Mouse (Mus musculus) kidney, postnatal 25 days (tissue): ENCODE results near the gene Dnah9.

Experiments used
- DNase-seq, 2 experiments: peaks; one replicate each; pipeline ENCODE4 v3.0.0; 2021; ENCODE audit warnings: mixed read lengths in 2 of 2

The Dnah9 gene

GRCm38 (mm10) chr11:65788154-65788553 is 380.2 kb downstream of the Dnah9 start, which contains the start of gene Map2k4:
Gene Map2k4, minus strand, starts transcription at chr11:65788297.
- peak; percentile 92 to 96 for DNase-seq

DNA sequence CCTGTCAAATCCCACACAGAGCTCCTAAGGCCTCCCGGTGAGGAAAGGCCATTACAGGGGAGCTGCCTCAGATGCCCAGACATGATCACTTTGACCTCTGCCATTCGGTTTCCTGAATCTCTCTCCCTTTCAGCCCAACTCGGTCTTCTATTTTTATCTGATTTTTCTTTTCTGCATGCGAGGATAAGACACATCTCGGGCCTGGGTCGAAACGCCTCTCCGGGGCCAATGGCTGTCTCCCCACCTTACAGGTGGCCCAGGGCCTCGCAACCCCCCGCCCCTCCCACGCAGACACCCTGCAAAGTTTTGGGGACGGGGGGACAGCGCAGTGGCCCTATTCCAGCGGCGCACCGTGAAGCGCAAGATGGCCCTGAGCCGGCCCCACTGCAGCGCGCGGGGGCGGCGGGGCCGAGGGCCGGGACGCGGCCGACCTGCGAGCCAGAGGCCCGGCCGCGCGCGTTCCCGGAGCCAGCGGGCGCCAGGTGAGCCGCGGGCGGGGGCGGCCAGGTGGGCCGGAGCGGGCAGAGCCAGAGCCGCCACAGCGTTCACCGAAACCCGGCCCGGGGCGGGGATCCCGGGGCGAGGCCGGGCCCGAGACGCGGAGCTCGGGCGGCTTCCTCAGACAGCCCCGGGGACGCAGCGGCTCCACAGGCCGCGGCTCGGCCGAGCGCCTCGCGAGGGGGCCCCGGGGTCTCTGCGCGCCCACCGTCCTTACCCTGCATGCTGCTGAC is 380.8 kb downstream of the Dnah9 start:
- peak in 1 of 2 experiments; percentile 27 for DNase-seq

DNA sequence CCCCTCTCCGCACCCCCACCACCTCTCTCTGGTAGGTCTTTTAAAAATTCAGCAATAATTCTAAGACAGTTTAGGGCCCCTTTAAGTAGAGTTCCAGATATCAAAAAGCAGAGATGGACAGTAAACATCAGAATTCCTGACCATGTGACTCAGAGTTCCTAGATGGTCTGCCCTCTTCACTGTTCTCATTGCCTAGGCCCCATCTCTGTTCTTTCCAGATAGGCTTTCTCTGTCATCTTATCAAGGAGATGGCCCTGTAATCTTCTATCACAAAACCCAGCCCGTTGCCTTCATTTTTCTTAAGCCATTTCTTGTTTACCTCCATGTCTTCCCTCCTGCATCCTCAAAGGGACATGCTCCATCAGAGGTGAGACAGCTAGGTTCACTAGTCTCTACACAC is 382.2 kb downstream of the Dnah9 start:
- no peak for DNase-seq

DNA sequence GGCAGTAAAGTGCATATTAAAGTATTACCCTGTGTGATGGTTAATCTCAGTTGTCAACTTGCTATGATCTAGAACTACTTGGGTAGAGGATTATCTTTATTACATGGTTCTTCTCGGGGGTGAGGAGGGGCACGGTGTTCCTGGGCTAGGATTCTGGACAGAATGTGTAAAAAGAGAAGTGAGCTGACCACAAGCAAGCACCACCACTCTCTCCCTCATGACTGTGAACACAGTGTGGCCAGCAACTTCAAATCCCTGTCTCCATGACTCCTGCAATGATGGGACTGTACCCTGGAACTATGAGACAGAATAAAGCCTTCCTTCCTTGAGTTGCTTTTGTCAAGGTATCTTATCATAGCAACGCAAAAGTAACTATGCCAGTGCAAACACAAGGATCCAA is 386.8 kb downstream of the Dnah9 start:
- no peak for DNase-seq
